Mouse (Mus musculus): Measurements from ENCODE around the gene Tmem108.

DNA sequence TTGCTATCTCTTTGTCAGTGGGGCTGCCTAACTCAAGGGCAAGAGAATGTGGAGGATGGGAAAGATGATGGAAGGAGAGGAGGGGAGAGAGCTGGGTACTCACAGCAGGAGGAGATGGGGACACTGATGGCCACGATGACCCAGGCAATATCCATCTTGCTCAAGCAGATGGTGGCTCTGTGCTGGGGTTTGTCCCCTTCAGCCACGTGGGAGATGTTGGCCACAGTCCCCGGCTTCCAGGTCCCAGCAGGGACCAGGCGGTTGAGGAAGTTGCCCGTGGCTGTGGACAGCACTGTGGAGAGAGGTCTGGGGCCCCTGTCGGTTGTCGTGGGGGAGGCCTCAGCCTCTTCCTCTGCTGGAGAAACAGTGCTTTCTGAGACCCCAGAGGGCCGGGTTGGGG, 262.9 kb downstream of the Tmem108 start:
- TF ChIP-seq CTCF (IDR thresholded peaks at IDR 0.05; ENCODE audit: borderline replicate concordance, control insufficient read depth, extremely low read depth, insufficient read depth, low read length, poor library complexity) (no peak), POLR2A (IDR thresholded peaks at IDR 0.05; ENCODE audit: control insufficient read depth, extremely low read depth, insufficient read depth, low read length, poor library complexity) (no peak)

Measured in thymus, adult 2 months (tissue).